Mouse (Mus musculus) naive thymus-derived CD4-positive, alpha-beta T cell, adult 5 months (primary cell): ENCODE measurements around the gene Nxnl1. TPM values are rescaled to one million over a fixed set of nuclear protein-coding genes. Genes with fewer than 3 reads are reported as not detected.

Experiments used
- polyA plus RNA-seq: library from polyadenylated mRNA; unstranded; fragments of 100-300 nt; shearing (Covaris generic); gene quantifications from one replicate; pipeline ENCODE4 v1.2.1, GENCODE M21; 2017

The Nxnl1 gene
- polyA plus RNA-seq: 0.25 TPM

DNA sequence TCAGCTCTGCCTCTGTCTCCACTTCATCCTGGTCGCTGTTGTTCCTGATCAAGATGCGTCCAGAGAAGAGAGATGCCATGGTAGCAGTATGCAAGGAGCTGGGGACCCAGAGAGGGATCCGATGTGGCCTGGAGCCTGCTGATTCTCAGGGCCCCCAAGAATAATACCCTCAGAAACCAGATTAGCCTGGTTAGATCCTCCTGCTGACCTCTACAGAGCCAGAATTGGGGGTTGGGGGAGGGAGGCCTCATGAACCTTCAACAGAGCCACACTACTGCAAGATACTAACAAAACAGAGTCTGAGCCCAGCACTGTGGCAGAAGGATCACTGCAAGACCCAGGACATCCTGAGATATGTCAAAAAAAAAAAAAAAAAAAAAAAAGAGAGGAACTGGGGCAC is at the start of gene Nxnl1:
TSS of gene Nxnl1 (minus strand) at position 101 of the 400 bp plus-strand sequence.

DNA sequence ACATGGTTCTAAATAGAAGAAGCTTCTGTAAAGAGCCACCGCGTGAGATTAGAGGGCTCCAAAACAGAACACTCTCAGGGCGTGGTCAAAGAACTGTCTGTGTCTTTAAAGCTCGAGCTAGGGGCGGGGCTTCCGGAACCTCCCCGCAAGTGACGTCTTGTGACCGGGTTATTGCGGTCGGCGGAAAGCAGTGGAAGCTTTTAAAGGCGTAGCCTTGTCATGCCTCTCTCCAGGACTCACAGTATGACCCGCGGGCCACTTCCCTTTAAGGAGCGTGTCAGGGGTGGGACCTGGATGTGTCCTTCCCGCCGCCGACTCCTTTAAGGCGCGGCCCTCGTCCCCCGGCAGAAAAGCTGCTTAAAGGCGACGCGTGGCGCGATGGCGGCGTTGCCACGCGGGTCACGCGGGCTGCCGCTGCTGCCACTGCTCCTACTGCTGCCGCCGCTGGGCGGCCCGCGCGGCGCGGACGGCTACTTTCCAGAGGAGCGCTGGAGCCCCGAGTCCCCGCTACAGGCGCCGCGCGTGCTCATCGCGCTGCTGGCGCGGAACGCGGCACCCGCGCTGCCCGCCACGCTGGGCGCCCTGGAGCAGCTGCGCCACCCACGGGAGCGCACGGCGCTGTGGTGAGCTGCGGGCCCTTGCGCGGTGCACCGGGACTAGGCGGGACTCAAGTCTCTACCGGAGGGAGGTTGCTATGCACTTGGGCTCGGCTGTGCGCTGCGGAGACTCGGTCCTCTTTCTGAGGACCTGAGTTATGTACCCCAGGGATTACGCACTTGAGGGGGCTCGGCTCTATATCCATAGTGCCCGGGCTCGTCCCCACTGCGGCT is 44.6 kb upstream of the Nxnl1 start, which contains the start of gene Colgalt1:
TSS of gene Colgalt1 (plus strand) at position 177 of the 830 bp plus-strand sequence.

DNA sequence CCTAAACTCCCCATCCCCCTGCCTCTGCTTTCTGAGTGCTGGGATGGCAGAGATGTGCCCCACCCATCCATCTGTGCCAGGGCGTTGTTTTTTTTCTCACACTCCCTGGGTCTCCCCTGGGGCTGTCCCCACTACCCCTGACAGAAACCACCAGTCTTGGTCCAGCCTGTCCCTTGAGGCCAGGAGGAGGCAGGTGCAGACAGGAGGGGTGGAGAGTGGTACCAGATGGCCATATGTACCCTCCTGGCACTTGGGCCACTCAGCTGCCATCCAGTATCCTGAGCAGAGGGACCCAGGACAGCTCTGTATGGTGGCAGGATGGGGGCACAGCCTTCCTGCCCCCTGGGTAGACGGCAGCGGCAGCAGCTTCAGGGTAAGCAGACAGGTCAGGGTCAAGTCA is 31.1 kb upstream of the Nxnl1 start, which contains the start of gene Fam129c:
TSS of gene Fam129c (plus strand) at position 198 of the 400 bp plus-strand sequence.

DNA sequence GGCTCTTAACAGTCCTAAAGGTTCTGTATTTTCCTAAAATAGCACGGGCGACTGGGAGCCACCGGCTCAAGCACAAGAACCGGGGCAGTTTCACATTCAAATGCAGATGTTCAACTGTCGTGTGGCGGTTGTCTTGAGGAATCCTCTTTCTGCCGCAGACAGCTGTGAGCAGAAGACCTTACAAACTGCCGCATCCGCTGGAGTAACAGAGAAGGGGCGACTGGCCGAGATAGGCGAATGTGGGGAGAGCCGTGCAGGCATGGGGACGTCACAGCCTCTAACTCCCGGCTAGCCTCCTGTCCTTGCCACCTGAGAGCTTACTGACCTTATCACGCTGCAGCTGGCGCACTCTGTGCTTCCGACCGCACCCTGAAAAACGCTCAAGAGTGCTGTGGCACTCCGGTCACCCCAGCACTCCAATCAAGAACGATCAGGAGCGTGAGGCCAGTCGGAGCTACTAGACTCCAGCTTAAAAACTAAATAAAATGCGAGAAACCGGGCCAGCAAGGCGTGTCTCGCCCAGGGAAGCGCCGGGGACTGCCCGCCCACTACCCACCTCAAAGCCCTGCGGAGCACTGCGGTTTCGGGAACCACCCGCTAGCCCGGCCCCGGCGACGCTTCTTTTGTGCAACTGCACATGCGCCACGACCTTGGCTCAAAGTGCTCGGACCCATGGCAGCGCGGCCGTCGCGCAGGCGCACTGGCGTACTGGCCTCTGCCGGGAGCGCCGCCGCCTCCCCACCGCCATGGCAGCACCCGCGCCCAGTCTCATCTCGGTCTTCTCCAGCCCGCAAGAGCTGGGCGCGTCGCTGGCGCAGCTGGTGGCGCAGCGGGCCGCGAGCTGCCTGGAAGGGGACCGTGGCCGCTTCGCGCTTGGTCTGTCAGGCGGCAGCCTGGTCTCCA is 25.3 kb upstream of the Nxnl1 start, which contains the start of gene Pgls:
TSS of gene Pgls (plus strand) at position 706 of the 903 bp plus-strand sequence.

DNA sequence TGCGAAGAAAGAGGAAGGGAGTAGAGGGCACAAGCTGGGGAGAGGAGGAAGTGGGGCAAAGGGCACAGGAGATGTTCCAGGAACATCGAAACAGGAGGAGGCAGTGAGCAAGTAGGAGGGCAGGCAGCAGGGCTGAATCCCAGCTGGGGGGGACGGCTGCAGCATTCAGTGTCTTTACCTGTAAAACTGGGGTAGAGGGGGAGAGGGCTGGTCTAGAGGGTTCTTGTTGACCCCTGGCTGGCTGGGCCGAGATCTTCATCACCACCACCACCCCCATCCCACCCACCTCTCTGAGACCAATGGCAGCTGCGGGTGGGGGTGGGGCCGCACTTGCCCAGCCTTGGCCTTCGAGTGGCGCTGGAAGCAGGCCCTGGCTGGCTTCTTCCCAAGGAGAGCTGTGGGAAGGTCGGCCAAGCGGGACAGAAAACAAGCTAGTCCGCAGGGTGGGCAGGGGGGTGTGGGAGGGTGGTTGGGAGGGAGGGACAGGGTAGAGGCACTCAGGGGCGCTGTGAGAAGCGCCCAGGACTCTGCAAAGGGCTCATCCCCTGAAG is 2.1 kb upstream of the Nxnl1 start, which contains the start of gene Slc27a1:
TSS of gene Slc27a1 (plus strand) at position 496 of the 551 bp plus-strand sequence.

DNA sequence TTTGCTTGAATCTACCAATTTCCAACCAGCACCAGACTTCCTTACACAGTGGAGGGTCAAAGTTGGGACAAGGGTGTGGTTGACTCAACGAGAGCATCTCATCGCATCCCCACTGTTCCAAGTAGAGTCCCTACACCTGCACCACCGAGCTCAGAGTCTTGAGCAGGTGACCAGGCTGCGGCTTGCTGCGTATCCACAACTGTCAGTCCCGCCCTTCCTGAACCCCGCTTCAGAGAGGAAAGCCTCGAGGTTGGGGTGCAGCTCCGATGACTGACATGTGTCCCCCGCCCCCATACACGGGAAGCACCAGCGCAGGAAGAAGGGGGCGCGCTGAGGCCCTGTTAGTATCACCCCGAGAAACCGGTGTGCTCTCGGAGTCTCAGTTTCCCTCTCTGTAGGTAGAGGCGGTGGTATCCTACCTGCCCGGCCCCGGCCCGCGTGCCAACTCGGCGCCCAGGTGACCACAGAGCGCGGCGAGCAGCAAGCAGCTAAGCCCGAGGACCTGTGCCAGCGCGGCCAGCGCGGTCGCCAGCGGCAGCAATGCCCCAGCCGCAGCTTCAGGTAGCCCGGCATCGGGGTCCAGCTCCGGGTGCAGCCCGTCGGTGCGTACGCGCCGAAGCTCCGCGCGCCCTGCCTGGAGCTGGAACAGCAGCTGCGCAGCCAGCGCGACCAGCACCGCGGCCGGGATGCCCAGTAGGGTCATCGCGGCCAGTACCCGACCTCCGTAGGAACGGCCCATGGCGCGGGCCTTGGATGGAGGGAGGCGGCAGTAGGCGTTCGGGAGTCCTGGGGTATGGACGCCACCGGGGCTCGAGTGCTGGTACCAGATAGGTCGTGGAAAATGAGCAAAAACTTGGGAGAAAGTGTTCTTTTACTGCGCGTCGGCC is 8.1 kb downstream of the Nxnl1 start, which contains the start of gene Tmem221:
TSS of gene Tmem221 (minus strand) at position 801 of the 887 bp plus-strand sequence.

DNA sequence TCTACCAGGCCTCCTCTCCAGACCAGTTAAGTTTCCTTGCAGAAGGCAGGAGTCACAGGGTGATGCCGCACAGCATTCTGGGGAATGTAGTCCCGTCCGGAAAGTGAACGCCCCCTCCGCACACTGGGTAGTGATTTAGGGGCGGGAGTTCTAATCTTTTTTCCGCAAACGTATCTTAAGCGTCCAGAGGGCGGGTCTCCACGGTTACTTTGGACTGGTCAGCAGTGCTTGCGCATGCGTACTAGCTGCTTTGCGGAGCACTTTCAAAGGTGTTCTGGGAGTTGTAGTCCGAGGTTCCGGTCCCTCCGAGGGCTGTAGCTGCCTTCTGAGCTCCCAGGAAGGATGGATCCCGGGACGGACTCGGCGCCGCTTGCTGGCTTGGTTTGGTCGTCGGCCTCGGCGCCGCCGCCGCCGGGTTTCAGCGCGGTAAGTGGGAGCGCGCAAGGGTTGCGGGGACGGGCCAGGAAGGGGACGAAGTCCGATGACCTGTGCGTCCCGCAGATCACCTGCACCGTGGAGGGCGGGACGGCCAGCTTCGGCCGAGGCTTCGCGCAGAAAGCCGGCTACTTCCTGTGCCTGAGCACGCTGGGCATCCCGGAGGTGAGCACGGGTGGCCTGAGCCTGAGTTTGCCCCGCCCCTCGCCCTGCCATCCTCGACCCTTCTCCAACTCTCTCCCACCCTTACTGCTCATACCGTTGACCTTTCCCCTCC is 23.6 kb downstream of the Nxnl1 start, which contains the start of gene Mvb12a:
TSS of gene Mvb12a (plus strand) at position 291 of the 712 bp plus-strand sequence.

DNA sequence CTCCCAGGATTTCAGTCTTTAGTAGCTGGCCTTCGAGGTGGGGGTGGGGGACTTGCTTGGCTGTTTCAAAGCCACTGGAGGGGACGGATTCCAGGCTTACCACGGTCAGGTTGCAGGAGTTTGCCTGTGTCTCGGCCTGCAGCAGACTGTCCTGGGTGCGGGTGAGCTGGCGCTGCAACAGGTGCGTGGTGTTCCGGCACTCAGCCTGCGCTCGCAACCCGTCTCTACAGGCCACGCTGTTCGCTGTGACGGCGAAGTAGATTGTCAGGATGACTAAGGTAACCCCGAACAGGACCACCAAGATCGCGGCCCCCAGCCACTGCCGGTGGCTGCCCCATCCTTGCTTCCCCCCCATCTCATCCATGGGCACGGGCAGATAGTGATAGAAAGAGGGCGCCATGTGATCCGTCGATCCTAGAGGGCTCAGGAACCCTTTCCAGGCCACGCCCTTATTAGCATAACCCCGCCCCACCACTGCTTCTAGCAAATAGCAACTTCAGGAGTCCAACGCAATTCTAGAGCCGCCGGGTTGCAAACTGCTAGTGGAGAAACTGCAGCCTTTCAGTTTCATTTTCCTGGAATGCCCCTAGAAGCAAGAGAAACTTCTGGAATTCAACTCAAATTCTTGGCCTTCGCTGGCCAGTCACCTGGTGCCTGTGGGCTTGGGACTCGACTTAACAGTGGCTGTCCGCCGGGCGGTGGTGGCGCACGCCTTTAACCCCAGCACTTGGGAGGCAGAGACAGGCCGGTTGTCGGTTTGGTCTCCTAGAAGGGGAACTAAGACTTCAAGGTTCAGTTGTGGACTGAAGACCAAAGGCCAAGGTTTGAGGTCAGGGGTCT is 29.2 kb downstream of the Nxnl1 start, which contains the start of gene Bst2:
TSS of gene Bst2 (minus strand) at position 429 of the 840 bp plus-strand sequence.

DNA sequence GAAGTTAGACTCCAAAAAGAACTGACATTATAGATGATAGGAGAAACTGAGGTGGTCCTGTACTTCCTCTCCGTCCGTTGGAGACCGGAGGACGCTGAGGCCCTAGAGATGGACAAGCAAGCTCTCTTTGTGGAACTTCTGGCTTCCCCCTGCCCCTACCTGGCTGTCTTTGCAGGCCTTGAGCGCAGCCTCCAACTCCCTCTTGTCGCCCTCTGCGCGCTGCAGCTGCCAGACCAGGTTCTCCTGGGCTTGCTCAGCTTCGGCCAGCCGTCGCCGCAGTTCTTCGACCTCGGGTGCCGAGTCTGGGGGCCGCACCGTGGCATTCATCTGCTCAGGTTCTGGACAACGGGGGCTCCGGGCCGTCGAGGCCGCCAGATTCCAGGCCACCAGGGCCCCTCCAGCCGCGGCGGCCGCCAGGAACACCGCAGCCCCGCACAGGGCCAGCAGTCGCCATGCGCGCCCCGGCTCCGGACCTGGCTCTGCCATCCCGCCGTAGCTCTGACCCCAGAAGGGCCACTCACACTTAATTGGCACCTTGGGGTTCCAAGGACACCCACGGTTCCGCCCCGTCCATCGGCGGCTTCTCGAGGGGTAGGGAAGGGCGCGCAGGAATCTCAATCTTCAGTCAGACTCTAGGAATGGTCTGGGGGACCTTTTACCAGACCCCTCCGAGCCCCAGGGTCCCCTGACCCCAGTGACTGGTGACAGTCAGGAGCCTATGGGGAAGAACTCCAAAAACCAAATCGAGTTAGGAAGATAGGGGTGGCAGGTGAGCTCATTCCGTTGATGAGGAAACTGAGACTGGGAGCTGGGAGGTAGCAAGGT is 41.0 kb downstream of the Nxnl1 start, which contains the start of gene Ccdc194:
TSS of gene Ccdc194 (minus strand) at position 486 of the 825 bp plus-strand sequence.

DNA sequence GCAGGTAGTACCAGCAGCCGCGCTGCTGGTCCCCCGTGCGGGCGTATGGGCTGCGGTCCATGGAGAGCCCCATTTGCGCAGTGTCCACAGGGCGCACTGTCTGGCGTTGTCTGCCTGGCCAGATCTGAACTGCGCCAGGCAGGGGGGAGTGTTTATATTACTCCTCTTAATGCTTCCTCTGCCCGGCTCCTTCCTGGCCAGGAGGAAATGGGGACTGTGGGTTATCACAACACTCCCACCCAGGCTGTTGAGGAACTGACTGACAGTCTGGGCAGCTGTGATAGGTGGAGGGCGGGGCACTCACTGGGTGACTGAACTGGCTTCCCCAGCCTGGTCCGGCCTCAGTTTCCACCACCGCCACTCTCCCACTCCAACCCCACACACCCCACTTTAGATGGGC is 54.8 kb downstream of the Nxnl1 start, which contains the start of gene Plvap:
TSS of gene Plvap (minus strand) at position 109 of the 400 bp plus-strand sequence.

Other genes starting within 250 kb of the Nxnl1 start
- gene Use1, start 199.8 kb downstream of the Nxnl1 start, polyA plus RNA-seq: 230 TPM
- 22.9 TPM for gene Ocel1, start 195.3 kb downstream of the Nxnl1 start, polyA plus RNA-seq
- gene Nr2f6, start 184.6 kb downstream of the Nxnl1 start, polyA plus RNA-seq: 2.9 TPM
- 0.24 TPM for gene Ushbp1, start 170.8 kb downstream of the Nxnl1 start, polyA plus RNA-seq
- 70.3 TPM for gene Babam1, start 169.7 kb downstream of the Nxnl1 start, polyA plus RNA-seq
- 0.21 TPM for gene Ankle1, start 160.6 kb downstream of the Nxnl1 start, polyA plus RNA-seq
- 93.0 TPM for gene Abhd8, start 102.9 kb downstream of the Nxnl1 start, polyA plus RNA-seq
- 41.6 TPM for gene Mrpl34, start 101.6 kb downstream of the Nxnl1 start, polyA plus RNA-seq
- 153 TPM for gene Dda1, start 97.4 kb downstream of the Nxnl1 start, polyA plus RNA-seq
- 14.2 TPM for gene Ano8, start 80.6 kb downstream of the Nxnl1 start, polyA plus RNA-seq
- 5.4 TPM for gene Gtpbp3, start 78.5 kb downstream of the Nxnl1 start, polyA plus RNA-seq
- gene Plvap, start 54.8 kb downstream of the Nxnl1 start, polyA plus RNA-seq: not detected
- gene Ccdc194, start 40.9 kb downstream of the Nxnl1 start, polyA plus RNA-seq: not detected
- 71.8 TPM for gene Bst2, start 29.1 kb downstream of the Nxnl1 start, polyA plus RNA-seq
- gene Mvb12a, start 23.7 kb downstream of the Nxnl1 start, polyA plus RNA-seq: 44.2 TPM
- 1.5 TPM for gene Tmem221, start 7.7 kb downstream of the Nxnl1 start, polyA plus RNA-seq
- gene Slc27a1, start 2.3 kb upstream of the Nxnl1 start, polyA plus RNA-seq: 8.1 TPM
- 79.0 TPM for gene Pgls, start 25.6 kb upstream of the Nxnl1 start, polyA plus RNA-seq
- 2.7 TPM for gene Fam129c, start 31.0 kb upstream of the Nxnl1 start, polyA plus RNA-seq
- 49.3 TPM for gene Colgalt1, start 44.4 kb upstream of the Nxnl1 start, polyA plus RNA-seq
- 0.44 TPM for gene Unc13a, start 105.2 kb upstream of the Nxnl1 start, polyA plus RNA-seq
- 78.2 TPM for gene Jak3, start 109.7 kb upstream of the Nxnl1 start, polyA plus RNA-seq
- gene Insl3, start 122.6 kb upstream of the Nxnl1 start, polyA plus RNA-seq: 28.9 TPM
- 1.6 TPM for gene B3gnt3, start 135.2 kb upstream of the Nxnl1 start, polyA plus RNA-seq
- gene Fcho1, start 159.1 kb upstream of the Nxnl1 start, polyA plus RNA-seq: 144 TPM